Mouse (Mus musculus): ENCODE measurements around the gene Mov10l1.

DNA sequence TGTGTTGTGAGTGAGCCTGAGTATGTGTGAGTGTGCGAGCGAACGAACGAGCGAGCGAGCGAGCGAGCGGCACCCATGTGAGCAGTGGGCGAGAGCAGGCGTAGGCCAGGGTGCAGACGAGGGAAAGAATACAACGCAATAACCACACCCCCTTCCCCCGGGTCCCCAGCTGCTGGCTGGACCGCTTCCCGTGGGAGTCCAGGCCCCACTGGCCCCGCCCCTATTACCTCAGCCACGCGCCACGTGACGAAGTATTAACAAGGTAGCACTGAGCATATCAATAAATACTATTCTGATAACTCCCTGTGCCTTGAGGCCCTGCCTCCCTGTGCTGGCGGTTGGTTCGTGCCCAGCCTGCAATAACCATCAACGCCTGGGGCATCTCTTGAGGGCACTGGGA, 87.9 kb downstream of the Mov10l1 start:
- TF ChIP-seq CTCF (IDR thresholded peaks at IDR 0.05; ENCODE audit: control insufficient read depth, insufficient read depth, insufficient read length) (no peak), USF1 (IDR thresholded peaks at IDR 0.05; ENCODE audit: low read depth) (no peak), MYOD1 (IDR thresholded peaks at IDR 0.05; ENCODE audit: control insufficient read depth, insufficient read length, low read depth) (no peak)

Data from C2C12 (cell line).